Mouse (Mus musculus) liver, embryonic 11.5 days (tissue): Measurements from ENCODE around the gene Hist2h3c1. TPM values are rescaled to one million over a fixed set of nuclear protein-coding genes. Genes with fewer than 3 reads are reported as not detected.

ENCODE experiments used
- ATAC-seq: fragments of 200-750 bp; cut with Nextera tagmentation; replicated peaks from 2 replicates; pipeline ENCODE4 v1.8.0; 2017; ENCODE audit warnings: moderate number of reproducible peaks, mild to moderate bottlenecking, moderate TSS enrichment, moderate library complexity; ENCODE audit not compliant: low FRiP score
- DNase-seq: peaks from one replicate; pipeline ENCODE4 v3.0.0-alpha.2; 2017; ENCODE audit warnings: low spot score
- H3K27ac ChIP-seq: fragments of 300-500 bp; sonication (generic); 2 replicates; pipeline ENCODE4 v1.5.1; 2014; ENCODE audit warnings: mild to moderate bottlenecking, low read depth, low read length, control low read depth
- H3K27me3 ChIP-seq: fragments of 300-500 bp; sonication (generic); replicated peaks from 2 replicates; pipeline ENCODE4 v1.6.1; 2014; ENCODE audit warnings: low read length, mixed read lengths; ENCODE audit not compliant: control insufficient read depth, insufficient read depth
- H3K36me3 ChIP-seq: fragments of 300-500 bp; sonication (generic); 2 replicates; pipeline ENCODE4 v1.6.1; 2014; ENCODE audit warnings: mild to moderate bottlenecking, low read length, moderate library complexity, mixed read lengths; ENCODE audit not compliant: control insufficient read depth, insufficient read depth
- H3K4me1 ChIP-seq: fragments of 300-500 bp; sonication (generic); replicated peaks from 2 replicates; pipeline ENCODE4 v1.6.1; 2014; ENCODE audit warnings: low read length, mixed read lengths; ENCODE audit not compliant: control insufficient read depth, insufficient read depth
- H3K4me2 ChIP-seq: fragments of 300-500 bp; sonication (generic); 2 replicates; pipeline ENCODE4 v1.6.1; 2014; ENCODE audit warnings: mild to moderate bottlenecking, control low read depth, moderate library complexity
- H3K4me3 ChIP-seq: fragments of 300-500 bp; sonication (generic); 2 replicates; pipeline ENCODE4 v1.5.1; 2014; ENCODE audit warnings: low read depth, low read length, control low read depth
- H3K9ac ChIP-seq: fragments of 300-500 bp; sonication (generic); 2 replicates; pipeline ENCODE4 v1.6.1; 2014; ENCODE audit warnings: low read depth, low read length, control low read depth
- H3K9me3 ChIP-seq: fragments of 300-500 bp; sonication (generic); 2 replicates; pipeline ENCODE4 v1.6.1; 2016; ENCODE audit warnings: low read length, inconsistent platforms, mixed read lengths; ENCODE audit not compliant: control insufficient read depth
- WGBS: fragments of 180-500 bp; shearing (Covaris S2); extraction: QIAGEN DNeasy Blood & Tissue Kit; methylation state at CpG from one replicate; pipeline ENCODE4 v1.1.7; 2014; 5-methylcytosine and 5-hydroxymethylcytosine counted together
- polyA plus RNA-seq: library from polyadenylated mRNA; unstranded; fragments of >200 nt; fragmentation: Nextera tagmentation; extraction: Ambion mirVana; gene quantifications from 2 replicates; pipeline ENCODE4 v1.2.1, GENCODE M21; 2014

Hist2h3c1 gene
- polyA plus RNA-seq, 1 experiment from 2014 or later: 0.93 TPM

DNA sequence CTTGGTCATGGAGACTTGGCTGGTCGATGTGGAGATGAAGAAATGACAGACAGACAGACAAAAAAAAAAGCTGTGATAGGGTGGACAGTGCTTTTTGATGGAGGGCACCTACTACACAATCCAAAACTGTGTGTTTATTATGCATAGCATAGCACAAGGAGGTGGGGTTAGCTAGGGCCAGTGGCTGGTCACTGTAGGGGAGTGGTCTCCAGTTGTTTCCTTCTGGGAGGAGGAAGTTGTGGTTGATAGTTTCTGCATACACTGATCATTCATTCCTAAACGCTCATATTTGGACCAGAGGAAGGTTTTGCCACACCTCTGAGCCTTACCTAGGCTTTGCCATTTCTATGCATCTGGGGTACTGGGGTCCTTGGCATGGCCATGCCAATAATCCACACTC is 16.1 kb upstream of the Hist2h3c1 start:
- H3K4me1 ChIP-seq: peaks cover 8% of the 10 kb centered on the region
- whole genome bisulfite sequencing: 52% methylated on average over 2 of the region's 2 CpGs
- ATAC-seq (no peak), DNase-seq (no peak)
- H3K4me3 ChIP-seq: no peak overlapping the region
- no peaks in the 10 kb centered on the region for H3K36me3 ChIP-seq
- no peaks in the 10 kb centered on the region for H3K9me3 ChIP-seq
- H3K27ac ChIP-seq: no peak overlapping the region
- H3K27me3 ChIP-seq: no peaks in the 10 kb centered on the region
- no peak overlapping the region for H3K9ac ChIP-seq
- H3K4me2 ChIP-seq: no peak overlapping the region

- H3K36me3 ChIP-seq: no peaks in the 10 kb centered on the region
- H3K27me3 ChIP-seq: no peaks in the 10 kb centered on the region
- no peak overlapping the region for H3K4me2 ChIP-seq
- no peak overlapping the region for H3K27ac ChIP-seq
- H3K9me3 ChIP-seq: no peaks in the 10 kb centered on the region
- ATAC-seq (no peak), DNase-seq (no peak)
- peaks cover under 1% of the 10 kb centered on the region; the same call in 1 of the 2 replicates for H3K4me1 ChIP-seq
- H3K9ac ChIP-seq: no peak overlapping the region
- H3K4me3 ChIP-seq: no peak overlapping the region
- 75% methylated on average over 4 of the region's 4 CpGs for WGBS
These were observed 15.4 kb upstream of the Hist2h3c1 start for GRCm38 (mm10) chr3:96230910-96231757.

DNA sequence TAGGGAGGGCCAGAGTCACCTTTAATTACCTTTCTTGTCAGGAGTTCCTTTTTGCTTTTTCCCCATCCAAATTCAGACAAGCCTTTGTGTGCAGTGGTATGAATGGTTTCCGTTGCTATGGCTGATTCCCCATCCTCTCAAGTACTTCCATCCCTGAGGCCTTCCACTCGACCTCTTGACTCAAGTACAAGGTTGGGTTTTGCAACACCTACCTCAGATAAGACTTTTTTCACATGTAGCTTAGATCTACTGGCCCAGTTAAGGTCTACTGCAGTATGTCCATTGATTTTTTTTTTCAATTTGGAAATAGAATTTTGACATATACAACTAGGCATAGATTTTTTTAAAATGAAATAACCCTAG is 14.7 kb upstream of the Hist2h3c1 start:
- H3K4me3 ChIP-seq: no peak overlapping the region
- WGBS: 62% methylated on average over 2 of the region's 2 CpGs
- no peaks in the 10 kb centered on the region for H3K27me3 ChIP-seq
- H3K27ac ChIP-seq: no peak overlapping the region
- no peaks in the 10 kb centered on the region for H3K4me1 ChIP-seq
- no peaks in the 10 kb centered on the region for H3K36me3 ChIP-seq
- no peaks in the 10 kb centered on the region for H3K9me3 ChIP-seq
- H3K4me2 ChIP-seq: no peak overlapping the region
- no peak overlapping the region for H3K9ac ChIP-seq
- DNase-seq (no peak), ATAC-seq (no peak)

- WGBS: 80% methylated on average over 2 of the region's 2 CpGs
- Histone ChIP-seq H3K27me3 (no peaks in the 10 kb centered on the region), H3K9ac (no peak overlapping the region), H3K4me3 (no peak overlapping the region), H3K4me2 (no peak overlapping the region), H3K36me3 (no peaks in the 10 kb centered on the region), H3K9me3 (no peaks in the 10 kb centered on the region), H3K4me1 (peaks cover 2% of the 10 kb centered on the region; the same call in 1 of the 2 replicates), H3K27ac (no peak overlapping the region)
- DNase-seq: no peak
- ATAC-seq: no peak
These were observed 11.6 kb upstream of the Hist2h3c1 start for GRCm38 (mm10) chr3:96234914-96235313.

DNA sequence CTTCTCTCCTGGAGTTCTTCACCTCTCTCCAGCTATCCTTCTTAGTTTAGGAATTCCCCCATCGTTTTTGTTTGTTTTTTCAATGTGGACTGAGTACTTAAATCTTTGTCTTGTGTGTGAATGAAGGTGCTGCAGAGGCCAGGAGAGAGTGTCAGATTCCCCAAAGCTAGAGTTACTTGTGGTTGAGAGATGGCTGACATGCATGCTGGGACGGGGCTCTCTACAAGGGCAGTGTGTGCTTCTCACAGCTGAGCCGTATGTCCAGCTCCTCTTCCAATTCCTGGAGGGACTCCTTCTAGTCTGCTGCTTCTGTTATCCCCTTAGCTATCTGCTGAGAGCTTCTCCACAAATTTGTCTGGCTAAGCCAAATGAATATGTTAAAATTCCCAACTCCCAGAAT is 10.6 kb upstream of the Hist2h3c1 start:
- H3K27me3 ChIP-seq: no peaks in the 10 kb centered on the region
- H3K36me3 ChIP-seq: no peaks in the 10 kb centered on the region
- ATAC-seq (no peak), DNase-seq (no peak)
- H3K9ac ChIP-seq: no peak overlapping the region
- no peak overlapping the region for H3K4me2 ChIP-seq
- H3K27ac ChIP-seq: no peak overlapping the region
- no peaks in the 10 kb centered on the region for H3K9me3 ChIP-seq
- no peak overlapping the region for H3K4me3 ChIP-seq
- peaks cover 5% of the 10 kb centered on the region for H3K4me1 ChIP-seq
- 57% methylated on average over 3 of the region's 3 CpGs for WGBS

DNA sequence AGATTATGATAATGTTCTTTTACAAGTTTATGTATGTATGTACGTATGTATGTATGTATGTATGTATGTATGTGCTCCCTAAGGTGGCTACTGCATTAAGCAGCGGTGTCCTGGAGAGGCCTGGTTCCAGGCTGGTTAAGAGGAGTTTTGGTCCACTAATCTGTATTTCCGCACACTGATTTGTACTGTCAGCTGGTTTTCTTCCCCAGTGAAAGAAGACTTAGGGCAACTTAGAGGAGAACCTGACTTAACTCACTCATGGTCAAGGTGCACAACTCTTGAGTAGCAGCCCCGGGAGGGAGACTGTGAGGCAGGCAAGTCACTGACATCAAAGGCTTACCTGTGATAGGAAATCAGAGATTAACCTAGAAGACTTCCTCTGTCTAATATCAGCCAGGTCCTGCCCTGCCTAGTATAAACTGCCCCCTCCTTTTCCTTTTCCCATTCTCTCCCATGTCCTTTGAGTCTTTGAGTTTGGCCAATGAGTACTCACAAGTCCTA is 9.6 kb upstream of the Hist2h3c1 start:
- no peaks in the 10 kb centered on the region for H3K27me3 ChIP-seq
- DNase-seq (no peak), ATAC-seq (no peak)
- H3K4me1 ChIP-seq: peaks cover 9% of the 10 kb centered on the region
- H3K9me3 ChIP-seq: no peaks in the 10 kb centered on the region
- H3K9ac ChIP-seq: peak overlapping the region; percentile 76
- 85% methylated on average over 4 of the region's 4 CpGs for WGBS
- peak overlapping the region; percentile 89 for H3K27ac ChIP-seq
- peak overlapping the region; percentile 52 for H3K4me3 ChIP-seq
- no peaks in the 10 kb centered on the region for H3K36me3 ChIP-seq
- peak overlapping the region; percentile 81 for H3K4me2 ChIP-seq

DNA sequence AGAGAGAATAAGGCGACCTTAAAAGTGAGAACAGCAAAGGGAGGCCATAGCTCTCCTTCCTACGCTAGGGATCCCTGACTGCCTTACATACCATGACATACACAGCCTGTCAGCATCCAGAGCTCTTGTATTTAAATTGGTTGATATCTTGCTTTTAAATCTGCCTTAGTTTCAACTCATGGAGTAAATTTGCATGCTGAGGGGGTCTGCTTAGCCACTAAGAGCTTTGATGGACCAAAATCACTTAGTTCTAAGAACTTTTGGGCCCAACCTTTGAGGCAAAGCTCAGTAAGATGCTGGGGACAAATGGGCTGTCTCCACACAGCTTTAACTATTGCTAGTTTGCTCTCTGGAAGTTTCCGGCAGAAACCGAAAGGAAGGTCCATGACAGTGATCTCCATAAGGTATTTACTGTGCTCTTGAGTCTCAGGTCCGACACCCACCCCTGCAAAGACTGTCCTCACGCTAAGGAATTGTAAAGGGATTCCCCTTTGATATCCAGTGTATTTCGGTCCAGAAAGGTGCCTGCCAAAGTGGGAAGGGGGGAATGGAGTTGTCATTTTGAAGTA is 9.1 kb upstream of the Hist2h3c1 start:
- 23% methylated on average over 7 of the region's 7 CpGs for WGBS
- H3K36me3 ChIP-seq: no peaks in the 10 kb centered on the region
- H3K4me1 ChIP-seq: peaks cover 9% of the 10 kb centered on the region
- H3K4me3 ChIP-seq: peak overlapping the region; percentile 52
- DNase-seq: peak; percentile 61
- no peaks in the 10 kb centered on the region for H3K9me3 ChIP-seq
- peak overlapping the region; percentile 76 for H3K9ac ChIP-seq
- peak overlapping the region; percentile 89 for H3K27ac ChIP-seq
- peak overlapping the region; percentile 81 for H3K4me2 ChIP-seq
- no peak for ATAC-seq
- no peaks in the 10 kb centered on the region for H3K27me3 ChIP-seq

DNA sequence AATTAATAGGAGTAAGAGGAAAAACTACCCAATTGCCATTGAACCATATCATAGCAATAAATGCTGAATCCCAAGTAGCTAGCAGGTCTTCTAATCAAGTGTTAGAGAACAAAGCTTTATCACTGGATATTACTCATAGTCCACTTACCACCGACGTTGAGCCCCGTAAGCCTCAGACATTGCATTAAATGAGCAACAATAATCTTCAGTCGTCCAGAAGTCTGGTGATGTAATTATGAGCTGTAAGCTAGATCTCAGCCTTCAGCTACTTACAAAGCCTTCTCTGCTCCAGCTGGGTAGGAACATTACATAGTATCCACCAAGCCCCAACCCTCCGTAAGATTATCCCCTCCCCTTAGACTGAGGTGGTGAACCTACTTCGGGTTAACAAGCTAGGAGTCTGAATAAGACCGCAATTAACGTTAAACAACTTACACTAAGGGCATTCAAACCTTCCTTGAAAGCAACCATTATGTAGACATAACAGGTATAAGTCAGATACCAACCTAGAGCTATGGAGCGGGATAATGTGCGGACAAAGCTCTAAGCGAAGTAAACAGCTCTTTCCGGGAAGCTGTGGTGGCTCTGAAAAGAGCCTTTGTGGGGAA is 8.5 kb upstream of the Hist2h3c1 start:
- H3K9ac ChIP-seq: peak overlapping the region; percentile 76
- DNase-seq (peak; percentile 63), ATAC-seq (peak; percentile 11; the same call in 1 of the 2 replicates)
- under 1% methylated on average over 12 of the region's 12 CpGs for WGBS
- H3K4me1 ChIP-seq: peaks cover 9% of the 10 kb centered on the region
- H3K4me3 ChIP-seq: peak overlapping the region; percentile 52
- H3K9me3 ChIP-seq: no peaks in the 10 kb centered on the region
- H3K4me2 ChIP-seq: peak overlapping the region; percentile 81
- no peaks in the 10 kb centered on the region for H3K27me3 ChIP-seq
- no peaks in the 10 kb centered on the region for H3K36me3 ChIP-seq
- H3K27ac ChIP-seq: peak overlapping the region; percentile 89
